Mouse (Mus musculus) kidney, adult 2 months (tissue): ENCODE measurements around the gene Ppy.

Source experiments
- CTCF ChIP-seq: fragments of 200-500 bp; conservative IDR thresholded peaks from 2 replicates; pipeline ENCODE4 v1.5.1; 2011; ENCODE audit warnings: low read depth, mild to moderate bottlenecking, control low read depth, low read length, moderate library complexity, mixed read lengths; ENCODE audit not compliant: insufficient read depth, insufficient read length
- POLR2A ChIP-seq: fragments of 200-500 bp; IDR thresholded peaks from one replicate; pipeline ENCODE4 v1.6.1; 2011; ENCODE audit warnings: low read depth, low read length, control low read depth

- TF ChIP-seq CTCF (no peak), POLR2A (no peak)
Observed at GRCm38 (mm10) chr11:102070426-102070825, 30.7 kb downstream of the Ppy start.
